9 mouse cellular contexts compared by ENCODE assay signal in the genomic region with DNA sequence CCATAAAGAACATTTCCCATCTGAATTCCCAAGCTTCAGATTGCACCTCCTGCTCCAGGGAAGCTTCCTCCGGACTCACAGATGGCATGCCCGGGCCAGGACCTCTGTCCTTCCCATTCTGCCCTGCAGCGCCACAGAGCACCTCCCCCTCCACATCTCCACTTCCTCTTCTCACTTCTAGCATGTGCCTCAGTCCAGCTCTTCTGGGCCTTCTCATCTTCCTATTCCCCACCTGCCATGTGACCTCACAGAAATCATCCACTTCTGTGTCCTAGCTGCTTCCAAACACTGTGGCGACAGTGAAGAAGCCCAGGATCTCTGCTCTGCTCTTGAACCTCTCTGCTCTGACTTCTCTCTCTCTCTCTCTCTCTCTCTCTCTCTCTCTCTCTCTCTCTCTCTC.
DNase-seq lines count a peak whose midpoint lies in the region; ATAC-seq lines count a peak whose summit lies in the region.
"Had no signal": no experiment of that assay in that cellular context is flagged by ENCODE, and none has a peak within 500 bp of the region (broad histone marks: within the 10 kb centered on the region; RNA-seq: fewer than 3 reads in every experiment).

No protein-coding gene starts in this region.

- no peaks in the 10 kb centered on the region for H3K36me3 ChIP-seq in kidney, embryonic 15.5 days
- no peaks in the 10 kb centered on the region for H3K36me3 ChIP-seq in kidney, embryonic 14.5 days (ENCODE audit: control insufficient read depth, insufficient read depth, low read length)
- H3K36me3 ChIP-seq in hindbrain, embryonic 14.5 days (replicated peaks; ENCODE audit: control insufficient read depth, insufficient read depth) = no peaks in the 10 kb centered on the region
- H3K36me3 ChIP-seq: hindbrain, embryonic 15.5 days had no signal

- WGBS in kidney, embryonic 15.5 days = 36% methylated on average over 4 of the region's 4 CpGs
- WGBS in kidney, embryonic 14.5 days = 28% methylated on average over 4 of the region's 4 CpGs
- WGBS in hindbrain, embryonic 14.5 days = 79% methylated on average over 4 of the region's 4 CpGs

- H3K4me3 ChIP-seq in kidney, embryonic 15.5 days (replicated peaks) = no peak overlapping the region
- H3K4me3 ChIP-seq in kidney, embryonic 14.5 days (ENCODE audit: low read length) = no peak overlapping the region
- H3K4me3 ChIP-seq in hindbrain, embryonic 14.5 days (replicated peaks; ENCODE audit: low read length) = no peak overlapping the region
- H3K4me3 ChIP-seq: hindbrain, embryonic 15.5 days had no signal

- no peak overlapping the region for H3K9ac ChIP-seq in kidney, embryonic 15.5 days
- no peak overlapping the region for H3K9ac ChIP-seq in kidney, embryonic 14.5 days (ENCODE audit: low read depth, low read length)
- no peak overlapping the region for H3K9ac ChIP-seq in hindbrain, embryonic 14.5 days
- H3K9ac ChIP-seq: hindbrain, embryonic 15.5 days had no signal

- no peaks in the 10 kb centered on the region for H3K9me3 ChIP-seq in kidney, embryonic 15.5 days (replicated peaks)
- no peaks in the 10 kb centered on the region for H3K9me3 ChIP-seq in kidney, embryonic 14.5 days (ENCODE audit: control insufficient read depth, low read length)
- no peaks in the 10 kb centered on the region for H3K9me3 ChIP-seq in hindbrain, embryonic 14.5 days (ENCODE audit: control insufficient read depth, low read length)
- H3K9me3 ChIP-seq: hindbrain, embryonic 15.5 days had no signal

- no peak overlapping the region for H3K4me2 ChIP-seq in kidney, embryonic 15.5 days
- H3K4me2 ChIP-seq in kidney, embryonic 14.5 days (replicated peaks; ENCODE audit: low read depth, low read length) = no peak overlapping the region
- no peak overlapping the region for H3K4me2 ChIP-seq in hindbrain, embryonic 14.5 days (replicated peaks)
- H3K4me2 ChIP-seq: hindbrain, embryonic 15.5 days had no signal

- ATAC-seq in kidney, embryonic 15.5 days (replicated peaks; ENCODE audit: low FRiP score) = 0 out of 2 replicates have a peak, but pooled peaks have one; percentile 52
- ATAC-seq in kidney, embryonic 14.5 days (ENCODE audit: low FRiP score, low TSS enrichment) = no peak
- ATAC-seq in hindbrain, embryonic 14.5 days (ENCODE audit: low FRiP score) = no peak
- ATAC-seq: midbrain, embryonic 16.5 days had no signal

- peaks cover 34% of the 10 kb centered on the region for H3K4me1 ChIP-seq in kidney, embryonic 15.5 days
- H3K4me1 ChIP-seq in kidney, embryonic 14.5 days (ENCODE audit: control insufficient read depth, insufficient read depth, low read length) = peaks cover 11% of the 10 kb centered on the region; the same call in 1 of the 2 replicates
- peaks cover 36% of the 10 kb centered on the region for H3K4me1 ChIP-seq in hindbrain, embryonic 14.5 days (replicated peaks; ENCODE audit: control insufficient read depth, insufficient read depth, low read length)

- H3K27ac ChIP-seq in kidney, embryonic 15.5 days = no peak overlapping the region; the same call in 1 of the 2 replicates
- no peak overlapping the region for H3K27ac ChIP-seq in kidney, embryonic 14.5 days (ENCODE audit: low read depth, low read length)
- H3K27ac ChIP-seq in hindbrain, embryonic 14.5 days = peak overlapping the region; percentile 39; the same call in 1 of the 2 replicates
- H3K27ac ChIP-seq: hindbrain, embryonic 15.5 days had no signal

- peak; percentile 40 to 46 for DNase-seq in B cell, adult 2 months
- peak; percentile 33 for DNase-seq in ES-CJ7 (ENCODE audit: low read depth, low spot score)
- DNase-seq in hindbrain, embryonic 14.5 days (ENCODE audit: low spot score) = no peak
- no peak for DNase-seq in yolk sac, embryonic 10.5 days (ENCODE audit: low spot score)
- DNase-seq in left cerebral cortex, adult 8-10 months (ENCODE audit: low spot score in 2 of 2) = no peak

- no peaks in the 10 kb centered on the region for H3K27me3 ChIP-seq in kidney, embryonic 15.5 days
- no peaks in the 10 kb centered on the region for H3K27me3 ChIP-seq in kidney, embryonic 14.5 days (ENCODE audit: control insufficient read depth, insufficient read depth, low read length)
- no peaks in the 10 kb centered on the region for H3K27me3 ChIP-seq in hindbrain, embryonic 14.5 days (ENCODE audit: control insufficient read depth, insufficient read depth, low read length)
- H3K27me3 ChIP-seq: hindbrain, embryonic 15.5 days had no signal

Comparison
In these comparisons a context has a peak if more than half of its experiments do, and no peak if none do; other contexts are left out.
1. DNase-seq: peak in B cell, adult 2 months (2 of 2) and ES-CJ7 (single experiment); none in hindbrain, embryonic 14.5 days (single experiment), yolk sac, embryonic 10.5 days (single experiment) and left cerebral cortex, adult 8-10 months (0 of 2).